23 mouse cellular contexts compared by ENCODE assay signal in genomic region chr19:5611973-5612372, GRCm38 (mm10). TPM values are rescaled to one million over a fixed set of nuclear protein-coding genes. Genes with fewer than 3 reads are reported as not detected.
DNase-seq lines count a peak whose midpoint lies in the region; ATAC-seq lines count a peak whose summit lies in the region.
"Had no signal": no experiment of that assay in that cellular context is flagged by ENCODE, and none has a peak within 500 bp of the region (broad histone marks: within the 10 kb centered on the region; RNA-seq: fewer than 3 reads in every experiment).

No protein-coding gene starts in this region.

- WGBS in liver, embryonic 12.5 days (ENCODE audit: insufficient replicate concordance): 85% methylated on average over 1 of the region's 1 CpGs
- WGBS in hindbrain, embryonic 10.5 days: 76% methylated on average over 1 of the region's 1 CpGs
- 79% methylated on average over 1 of the region's 1 CpGs for WGBS in hindbrain, embryonic 11.5 days

- H3K4me1 ChIP-seq in liver, embryonic 12.5 days: peaks cover 54% of the 10 kb centered on the region
- peaks cover 29% of the 10 kb centered on the region for H3K4me1 ChIP-seq in hindbrain, embryonic 10.5 days (replicated peaks)
- H3K4me1 ChIP-seq in hindbrain, embryonic 11.5 days (replicated peaks; ENCODE audit: control insufficient read depth, insufficient read depth, low read length): peaks cover 4% of the 10 kb centered on the region; the same call in 1 of the 2 replicates

- H3K9ac ChIP-seq in liver, embryonic 12.5 days: no peak overlapping the region
- H3K9ac ChIP-seq in hindbrain, embryonic 11.5 days (ENCODE audit: low read depth, low read length): no peak overlapping the region
- H3K9ac ChIP-seq: forebrain, embryonic 15.5 days; hindbrain, embryonic 13.5 days; limb, embryonic 12.5 days had no signal

- H3K27me3 ChIP-seq in liver, embryonic 12.5 days (replicated peaks): 0 out of 2 replicates have a peak, but pooled peaks cover 3% of the 10 kb centered on the region
- 0 out of 2 replicates have a peak, but pooled peaks cover 5% of the 10 kb centered on the region for H3K27me3 ChIP-seq in hindbrain, embryonic 10.5 days (ENCODE audit: insufficient read depth, poor library complexity, severe bottlenecking)
- H3K27me3 ChIP-seq in hindbrain, embryonic 11.5 days (ENCODE audit: control insufficient read depth, insufficient read depth, low read length): 0 out of 2 replicates have a peak, but pooled peaks cover 2% of the 10 kb centered on the region
- H3K27me3 ChIP-seq: forebrain, embryonic 15.5 days; limb, embryonic 12.5 days; liver, embryonic 15.5 days had no signal

- H3K9me3 ChIP-seq in liver, embryonic 12.5 days (replicated peaks): no peaks in the 10 kb centered on the region
- H3K9me3 ChIP-seq in hindbrain, embryonic 10.5 days: no peaks in the 10 kb centered on the region
- H3K9me3 ChIP-seq in hindbrain, embryonic 11.5 days (ENCODE audit: control insufficient read depth, low read length): no peaks in the 10 kb centered on the region
- H3K9me3 ChIP-seq: forebrain, embryonic 15.5 days; heart, embryonic 10.5 days; hindbrain, embryonic 13.5 days; limb, embryonic 12.5 days; liver, embryonic 15.5 days; midbrain, embryonic 10.5 days had no signal

- no peak for ATAC-seq in liver, embryonic 12.5 days
- no peak for ATAC-seq in hindbrain, embryonic 11.5 days (ENCODE audit: low FRiP score)
- ATAC-seq: CD4-positive, CD25-positive, alpha-beta regulatory T cell, adult 4 months; forebrain, embryonic 15.5 days had no signal

- H3K27ac ChIP-seq in liver, embryonic 12.5 days: 0 out of 2 replicates have a peak overlapping the region, but pooled peaks have one; percentile 38
- no peak overlapping the region for H3K27ac ChIP-seq in hindbrain, embryonic 10.5 days
- H3K27ac ChIP-seq in hindbrain, embryonic 11.5 days (ENCODE audit: low read depth, low read length): no peak overlapping the region
- H3K27ac ChIP-seq: forebrain, embryonic 15.5 days; heart, embryonic 10.5 days; hindbrain, embryonic 13.5 days; limb, embryonic 12.5 days; macrophage; midbrain, embryonic 10.5 days had no signal

- H3K36me3 ChIP-seq in liver, embryonic 12.5 days: peaks cover 20% of the 10 kb centered on the region
- H3K36me3 ChIP-seq in hindbrain, embryonic 10.5 days: peaks cover 21% of the 10 kb centered on the region
- H3K36me3 ChIP-seq in hindbrain, embryonic 11.5 days (ENCODE audit: control insufficient read depth, insufficient read depth, low read length): no peaks in the 10 kb centered on the region

- H3K4me2 ChIP-seq in liver, embryonic 12.5 days: no peak overlapping the region
- H3K4me2 ChIP-seq in hindbrain, embryonic 11.5 days (replicated peaks; ENCODE audit: low read depth, low read length): no peak overlapping the region
- H3K4me2 ChIP-seq: forebrain, embryonic 15.5 days; hindbrain, embryonic 13.5 days; limb, embryonic 12.5 days; liver, embryonic 15.5 days had no signal

- H3K4me3 ChIP-seq in liver, embryonic 12.5 days: no peak overlapping the region
- no peak overlapping the region for H3K4me3 ChIP-seq in hindbrain, embryonic 10.5 days
- no peak overlapping the region for H3K4me3 ChIP-seq in hindbrain, embryonic 11.5 days (ENCODE audit: low read depth, low read length)
- H3K4me3 ChIP-seq: forebrain, embryonic 15.5 days; heart, embryonic 10.5 days; hindbrain, embryonic 13.5 days; limb, embryonic 12.5 days; liver, embryonic 15.5 days; midbrain, embryonic 10.5 days had no signal

- DNase-seq in liver (no peak), ZHBTc4 (ENCODE audit: low read depth, low spot score) (peak; percentile 35)
- peak; percentile 30 for DNase-seq in thymus, postnatal 25 days
- DNase-seq in thymus, postnatal 0 days (ENCODE audit: low spot score): no peak
- no peak for DNase-seq in adrenal gland, adult (ENCODE audit: inconsistent age in 2 of 2, low spot score in 1 of 2)
- DNase-seq in hindbrain, embryonic 10.5 days (ENCODE audit: low spot score): no peak
- DNase-seq in hindbrain, embryonic 11.5 days (ENCODE audit: low spot score): no peak
- DNase-seq: adrenal gland, adult 2 months; cerebellum, adult 9-11 months; embryo, embryonic 11 days; gastrocnemius, postnatal 25 days; kidney, adult 9 months; layer of hippocampus, adult 9-11 months; right cerebral cortex, adult 18-20 months had no signal

RNA-seq across cellular contexts. Expression of gene Kat5, which starts 1.9 kb away (rescaled TPM):
- polyA plus RNA-seq in liver, embryonic 12.5 days (2016; fragmentation: Nextera tagmentation; extraction: Ambion mirVana): 24.9 and 26.8 TPM in 2 replicates
- 65.3 and 73.8 TPM in 2 replicates for polyA plus RNA-seq in thymus, postnatal 0 days (2015; fragmentation: Nextera tagmentation; extraction: Ambion mirVana)
- polyA plus RNA-seq in hindbrain, embryonic 10.5 days (2016; fragmentation: Nextera tagmentation; extraction: Ambion mirVana): 58.9 and 69.2 TPM in 2 replicates
- 36.9 and 39.3 TPM in 2 replicates for polyA plus RNA-seq in hindbrain, embryonic 11.5 days (2014; fragmentation: Nextera tagmentation; extraction: Ambion mirVana)

RNA-seq across cellular contexts. Expression of gene Rnaseh2c, which starts 10.3 kb away (rescaled TPM):
- 171 and 177 TPM in 2 replicates for polyA plus RNA-seq in liver, embryonic 12.5 days (2016; fragmentation: Nextera tagmentation; extraction: Ambion mirVana)
- 127 and 157 TPM in 2 replicates for polyA plus RNA-seq in thymus, postnatal 0 days (2015; fragmentation: Nextera tagmentation; extraction: Ambion mirVana)
- polyA plus RNA-seq in hindbrain, embryonic 10.5 days (2016; fragmentation: Nextera tagmentation; extraction: Ambion mirVana): 177 and 187 TPM in 2 replicates
- polyA plus RNA-seq in hindbrain, embryonic 11.5 days (2014; fragmentation: Nextera tagmentation; extraction: Ambion mirVana): 143 and 148 TPM in 2 replicates

RNA-seq across cellular contexts. Expression of gene Rela, which starts 25.3 kb away (rescaled TPM):
- 32.1 and 33.6 TPM in 2 replicates for polyA plus RNA-seq in liver, embryonic 12.5 days (2016; fragmentation: Nextera tagmentation; extraction: Ambion mirVana)
- 50.0 and 56.2 TPM in 2 replicates for polyA plus RNA-seq in thymus, postnatal 0 days (2015; fragmentation: Nextera tagmentation; extraction: Ambion mirVana)
- 27.8 and 36.0 TPM in 2 replicates for polyA plus RNA-seq in hindbrain, embryonic 10.5 days (2016; fragmentation: Nextera tagmentation; extraction: Ambion mirVana)
- polyA plus RNA-seq in hindbrain, embryonic 11.5 days (2014; fragmentation: Nextera tagmentation; extraction: Ambion mirVana): 27.2 and 29.6 TPM in 2 replicates

RNA-seq across cellular contexts. Expression of gene Ap5b1, which starts 44.1 kb away (rescaled TPM):
- polyA plus RNA-seq in liver, embryonic 12.5 days (2016; fragmentation: Nextera tagmentation; extraction: Ambion mirVana): 3.4 and 3.5 TPM in 2 replicates
- polyA plus RNA-seq in thymus, postnatal 0 days (2015; fragmentation: Nextera tagmentation; extraction: Ambion mirVana): 8.9 and 9.8 TPM in 2 replicates
- polyA plus RNA-seq in hindbrain, embryonic 10.5 days (2016; fragmentation: Nextera tagmentation; extraction: Ambion mirVana): 1.6 and 2.6 TPM in 2 replicates
- polyA plus RNA-seq in hindbrain, embryonic 11.5 days (2014; fragmentation: Nextera tagmentation; extraction: Ambion mirVana): 1.4 and 1.5 TPM in 2 replicates

RNA-seq across cellular contexts. Expression of gene Ovol1, which starts 51.5 kb away (rescaled TPM):
- polyA plus RNA-seq in liver, embryonic 12.5 days (2016; fragmentation: Nextera tagmentation; extraction: Ambion mirVana): not detected in 2 replicates
- polyA plus RNA-seq in thymus, postnatal 0 days (2015; fragmentation: Nextera tagmentation; extraction: Ambion mirVana): 1.9 TPM in 2 replicates
- 0.39 and 0.77 TPM in 2 replicates for polyA plus RNA-seq in hindbrain, embryonic 10.5 days (2016; fragmentation: Nextera tagmentation; extraction: Ambion mirVana)
- polyA plus RNA-seq in hindbrain, embryonic 11.5 days (2014; fragmentation: Nextera tagmentation; extraction: Ambion mirVana): 0.40 and 0.52 TPM in 2 replicates
- polyA plus RNA-seq: adrenal gland, adult 2 months; CD4-positive, CD25-positive, alpha-beta regulatory T cell, adult 4 months; forebrain, embryonic 15.5 days; hindbrain, embryonic 13.5 days; liver, embryonic 15.5 days had no signal

Comparison
In these comparisons a context has a peak if more than half of its experiments do, and no peak if none do; other contexts are left out.
1. DNase-seq: peak in thymus, postnatal 25 days (single experiment) and ZHBTc4 (single experiment); none in liver (single experiment), thymus, postnatal 0 days (single experiment), adrenal gland, adult (0 of 2), hindbrain, embryonic 10.5 days (single experiment) and hindbrain, embryonic 11.5 days (single experiment).